Mouse (Mus musculus): ENCODE data around the gene Olfr691. TPM values are rescaled to one million over a fixed set of nuclear protein-coding genes. Genes with fewer than 3 reads are reported as not detected.

The Olfr691 gene
- total RNA-seq, 2 experiments from 2014 or later = 0.73 to 1.2 TPM

Other genes with a start within 250 kb of the Olfr691 start
- gene Olfr680-ps1, start 249.5 kb downstream of the Olfr691 start, total RNA-seq (2021) = not detected
- gene Olfr681, start 225.4 kb downstream of the Olfr691 start, total RNA-seq (2021) = not detected
- gene Olfr683, start 195.3 kb downstream of the Olfr691 start, total RNA-seq (2021) = not detected
- gene Olfr684, start 178.6 kb downstream of the Olfr691 start, total RNA-seq (2021) = not detected
- gene Olfr685, start 156.3 kb downstream of the Olfr691 start, total RNA-seq (2021) = not detected
- not detected for gene Olfr686, start 134.8 kb downstream of the Olfr691 start, total RNA-seq (2021)
- gene Olfr688, start 54.2 kb downstream of the Olfr691 start, total RNA-seq (2021) = not detected
- not detected for gene Olfr689, start 31.1 kb downstream of the Olfr691 start, total RNA-seq (2021)
- 1 to 10 TPM in 1 of 2 experiments, under 1 TPM in 1; 0.62 to 1.3 TPM for gene Olfr690, start 8.2 kb downstream of the Olfr691 start, total RNA-seq (2021)
- not detected for gene Olfr692, start 26.0 kb upstream of the Olfr691 start, total RNA-seq (2021)
- not detected for gene Gm5901, start 32.8 kb upstream of the Olfr691 start, total RNA-seq (2021)
- 10 to 100 TPM; 73.2 to 77.9 TPM for gene Fam160a2, start 57.8 kb upstream of the Olfr691 start, total RNA-seq (2021)
- gene Cnga4, start 62.3 kb upstream of the Olfr691 start, total RNA-seq (2021) = 1 to 10 TPM in 1 of 2 experiments, under 1 TPM in 1; 0.89 to 1.1 TPM
- gene Cckbr, start 83.5 kb upstream of the Olfr691 start, total RNA-seq (2021) = 10 to 100 TPM; 56.0 to 66.5 TPM
- gene Cavin3, start 140.0 kb upstream of the Olfr691 start, total RNA-seq (2021) = 10 to 100 TPM; 20.8 to 22.6 TPM
- 100 to 1,000 TPM; 103 to 111 TPM for gene Smpd1, start 212.1 kb upstream of the Olfr691 start, total RNA-seq (2021)
- 100 to 1,000 TPM; 433 to 466 TPM for gene Apbb1, start 239.4 kb upstream of the Olfr691 start, total RNA-seq (2021)

All from left cerebral cortex, postnatal 25 days (tissue).